Mouse (Mus musculus) NIH3T3 (cell line): ENCODE results near the gene Haghl.
"Not testable (repeated sequence)": the region's sequence is repeated elsewhere in the genome, so short reads cannot be mapped to it uniquely, and the experiment has no call there.

Experiments
- DNase-seq: peaks from one replicate; pipeline ENCODE4 v3.0.0-alpha.2; 2012; ENCODE audit warnings: low read depth

Haghl gene

DNA sequence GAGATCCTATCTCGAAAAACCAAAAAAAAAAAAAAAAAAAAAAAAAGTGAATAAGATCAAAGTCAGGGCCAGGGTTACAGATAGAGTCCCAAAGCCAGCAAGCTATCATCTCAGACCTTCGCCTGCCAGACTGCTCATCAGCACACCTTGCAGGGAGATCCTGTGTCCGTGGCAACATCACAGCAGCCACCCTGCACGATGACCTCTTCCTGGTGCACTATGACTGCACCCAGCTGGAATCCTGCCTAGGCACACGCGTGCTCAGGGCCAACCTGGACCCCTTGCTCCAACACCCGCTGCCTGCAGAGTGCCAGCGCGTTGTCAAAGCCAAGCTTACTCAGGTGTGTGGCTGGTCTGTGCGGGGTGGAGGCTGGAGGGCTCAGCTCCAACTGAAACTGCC, 41.2 kb downstream of the Haghl start:
- DNase-seq = no peak

DNA sequence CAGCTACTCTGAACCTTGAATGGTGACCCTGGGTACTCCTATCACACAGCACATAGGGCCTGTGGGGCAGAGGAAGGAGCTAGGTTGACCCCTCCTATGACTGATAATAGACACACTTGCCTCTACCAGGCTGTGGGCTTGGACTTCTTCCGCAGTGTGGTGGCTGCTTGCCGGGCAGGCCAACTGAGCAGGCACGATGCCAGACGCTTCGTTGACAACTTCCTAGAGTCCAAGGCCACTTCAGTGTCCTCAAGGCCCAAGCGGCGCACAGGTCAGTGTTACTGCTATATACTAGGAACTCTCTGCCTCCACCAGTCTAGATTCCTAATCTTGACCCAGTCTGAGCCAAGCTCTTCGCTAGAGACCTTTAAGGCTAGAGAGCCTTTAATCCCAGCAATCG, 41.6 kb downstream of the Haghl start:
- DNase-seq = no peak

DNA sequence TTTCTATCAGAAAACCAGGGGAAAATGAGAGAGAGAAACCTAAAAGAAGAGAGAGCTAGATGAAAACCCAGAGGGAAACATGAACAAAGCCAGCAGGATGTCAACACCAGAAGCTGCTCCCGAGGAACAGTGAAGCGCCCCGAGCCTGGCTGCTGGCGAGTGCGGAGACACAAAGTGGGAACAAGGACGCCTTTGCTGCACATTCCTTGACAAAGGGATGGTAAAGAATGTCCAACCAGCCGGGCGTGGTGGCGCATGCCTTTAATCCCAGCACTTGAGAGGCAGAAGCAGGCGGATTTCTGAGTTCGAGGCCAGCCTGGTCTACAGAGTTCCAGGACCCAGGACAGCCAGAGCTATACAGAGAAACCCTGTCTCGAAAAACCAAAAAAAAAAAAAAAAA, 44.0 kb downstream of the Haghl start:
- DNase-seq = not testable (repeated sequence)

DNA sequence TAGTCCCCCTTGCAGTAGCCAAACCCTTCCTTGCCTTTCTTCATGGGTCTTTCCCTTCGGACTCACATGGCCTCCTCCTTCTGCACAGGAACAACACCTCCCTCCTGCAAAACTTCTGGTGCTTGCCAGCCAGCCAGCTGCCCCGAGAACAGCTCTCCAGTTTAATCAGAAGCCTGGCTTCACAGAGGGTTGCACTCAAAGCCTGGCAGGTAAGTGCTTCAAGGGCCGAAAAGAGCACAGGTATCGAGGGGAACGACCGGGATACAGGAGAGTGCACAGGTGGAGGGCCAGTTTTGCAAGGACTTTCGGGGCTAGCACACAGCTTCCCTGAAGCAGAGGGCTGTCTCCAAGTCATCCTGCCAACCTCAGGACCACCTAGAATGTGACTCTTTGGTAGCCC, 46.6 kb downstream of the Haghl start:
- no peak for DNase-seq

DNA sequence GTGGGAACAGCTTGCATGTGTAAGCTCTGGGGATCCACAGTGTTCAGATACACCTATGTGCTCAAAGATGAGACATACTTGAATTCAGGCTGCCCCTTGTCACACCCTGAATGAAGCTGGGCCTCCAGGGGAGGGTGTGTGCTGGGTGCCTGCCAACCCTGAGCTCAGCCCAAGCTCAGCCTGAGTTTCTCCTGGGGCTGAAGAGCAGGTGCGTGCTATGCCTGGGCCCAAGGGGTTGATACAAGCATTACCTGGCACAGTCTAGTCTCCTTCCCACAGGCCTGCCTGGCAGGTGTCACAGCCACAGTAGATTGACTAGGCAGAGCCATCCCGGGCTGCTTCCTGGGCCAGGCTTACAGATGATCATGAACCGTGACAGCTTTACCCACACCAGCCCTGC, 49.7 kb downstream of the Haghl start, which contains the start of gene Mslnl:
Gene Mslnl, plus strand, starts transcription at position 298 of the 400 bp plus-strand sequence.
- DNase-seq = peak; percentile 38

DNA sequence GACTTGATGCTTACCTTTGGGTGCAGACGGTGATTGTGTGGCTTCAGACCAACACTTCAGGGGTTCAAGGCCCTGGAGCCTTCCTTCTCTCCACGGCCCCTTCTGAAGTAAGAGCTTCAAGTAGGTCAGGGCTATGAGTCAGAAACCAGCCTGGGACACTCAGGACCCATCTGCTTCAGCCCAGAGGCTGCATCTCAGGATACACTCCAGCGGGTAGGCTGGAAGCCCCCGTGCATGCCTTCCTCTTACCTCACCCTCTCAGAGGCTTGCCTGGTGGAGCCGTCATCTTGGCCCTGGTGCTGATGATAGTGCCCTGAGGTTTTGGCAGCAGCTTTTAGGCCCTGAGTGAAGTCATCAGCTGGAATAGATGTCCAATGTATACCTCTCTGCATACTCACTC, 50.2 kb downstream of the Haghl start:
- peak; percentile 63 for DNase-seq

DNA sequence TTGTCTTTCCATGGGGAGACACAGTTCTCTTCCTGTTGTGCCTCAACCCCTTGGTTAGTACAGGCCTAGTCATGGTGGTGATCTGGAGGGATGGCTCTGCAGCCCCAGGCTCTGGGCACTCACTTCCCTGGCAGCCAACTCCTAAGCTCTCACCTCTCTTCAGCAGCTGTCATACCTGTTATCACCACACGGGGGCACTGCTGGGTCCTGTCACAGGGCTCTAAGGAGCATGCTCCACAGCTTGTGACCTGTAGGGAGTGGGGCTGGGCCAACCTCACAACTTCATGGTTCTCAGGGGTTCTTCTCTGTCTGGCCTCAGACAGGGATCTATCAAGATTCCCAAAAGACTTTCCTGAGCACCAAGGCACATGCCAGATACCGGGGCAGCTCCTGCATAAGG, 53.4 kb downstream of the Haghl start:
- peak; percentile 82 for DNase-seq
